Mouse (Mus musculus) heart, postnatal 0 days (tissue): ENCODE results near the gene Uroc1. TPM values are rescaled to one million over a fixed set of nuclear protein-coding genes. Genes with fewer than 3 reads are reported as not detected.
A peak's percentile ranks its signal among the peaks of the same experiment; 100 is the strongest.

Experiments
- ATAC-seq: fragments of 200-750 bp; cut with Nextera tagmentation; 2 replicates; pipeline ENCODE4 v1.8.0; 2017; ENCODE audit warnings: low read depth, moderate number of reproducible peaks, moderate library complexity; ENCODE audit not compliant: insufficient read depth
- DNase-seq: peaks from one replicate; pipeline ENCODE4 v3.0.0-alpha.2; 2016; ENCODE audit warnings: low spot score
- H3K27ac ChIP-seq: fragments of 300-500 bp; sonication (generic); 2 replicates; pipeline ENCODE4 v1.5.1; 2014; ENCODE audit warnings: low read depth, mild to moderate bottlenecking
- H3K27me3 ChIP-seq: fragments of 300-500 bp; sonication (generic); 2 replicates; pipeline ENCODE4 v1.6.1; 2014; ENCODE audit warnings: low read length, mixed read lengths; ENCODE audit not compliant: control insufficient read depth, insufficient read depth
- H3K36me3 ChIP-seq: fragments of 300-500 bp; sonication (generic); replicated peaks from 2 replicates; pipeline ENCODE4 v1.6.1; 2014; ENCODE audit warnings: low read length, mixed read lengths; ENCODE audit not compliant: control insufficient read depth, insufficient read depth
- H3K4me1 ChIP-seq: fragments of 300-500 bp; sonication (generic); 2 replicates; pipeline ENCODE4 v1.6.1; 2014; ENCODE audit warnings: antibody characterized with exemption; ENCODE audit not compliant: control insufficient read depth, insufficient read depth
- H3K4me2 ChIP-seq: fragments of 300-500 bp; sonication (generic); 2 replicates; pipeline ENCODE4 v1.6.1; 2014; ENCODE audit warnings: low read depth, mild to moderate bottlenecking, low read length, moderate library complexity
- H3K4me3 ChIP-seq: fragments of 300-500 bp; sonication (generic); 2 replicates; pipeline ENCODE4 v1.5.1; 2014; ENCODE audit warnings: low read depth, low read length
- H3K9ac ChIP-seq: fragments of 300-500 bp; sonication (generic); replicated peaks from 2 replicates; pipeline ENCODE4 v1.6.1; 2014; ENCODE audit warnings: low read depth, low read length, mixed read lengths
- H3K9me3 ChIP-seq: fragments of 300-500 bp; sonication (generic); replicated peaks from 2 replicates; pipeline ENCODE4 v1.6.1; 2016; ENCODE audit warnings: low read length; ENCODE audit not compliant: control insufficient read depth
- CTCF ChIP-seq: IDR thresholded peaks from 2 replicates; pipeline ENCODE4 v1.5.1; 2016; ENCODE audit warnings: antibody characterized with exemption, control low read depth, low read depth
- EP300 ChIP-seq: IDR thresholded peaks from 2 replicates; pipeline ENCODE4 v1.6.1; 2016; ENCODE audit warnings: antibody characterized with exemption, low read depth
- WGBS: fragments of 180-500 bp; shearing (Covaris S2); extraction: QIAGEN DNeasy Blood & Tissue Kit; methylation state at CpG from one replicate; pipeline ENCODE4 v1.1.7; 2014; 5-methylcytosine and 5-hydroxymethylcytosine counted together
- polyA plus RNA-seq: library from polyadenylated mRNA; unstranded; fragments of >200 nt; fragmentation: Nextera tagmentation; extraction: Ambion mirVana; gene quantifications from 2 replicates; pipeline ENCODE4 v1.2.1, GENCODE M21; 2015
- total RNA-seq: library from RNA; depleted of rRNA; stranded (reverse); fragments of >200 nt; gene quantifications from 2 replicates; pipeline ENCODE4 v1.2.3, GENCODE M21; 2014; ENCODE audit warnings: low replicate concordance

The Uroc1 gene
- total and polyA plus RNA-seq, 2 experiments from 2014 or later, result not detected

- Histone ChIP-seq H3K36me3 (peaks cover 26% of the 10 kb centered on the region), H3K27me3 (no peaks in the 10 kb centered on the region), H3K27ac (peak overlapping the region; percentile 79), H3K9ac (peak overlapping the region; percentile 80), H3K9me3 (no peaks in the 10 kb centered on the region), H3K4me3 (peak overlapping the region; percentile 93), H3K4me1 (peaks cover 21% of the 10 kb centered on the region), H3K4me2 (peak overlapping the region; percentile 100)
- TF ChIP-seq EP300 (no peak), CTCF (no peak)
- DNase-seq (peak; percentile 19), ATAC-seq (peak; percentile 62)
- under 1% methylated on average over 83 of the region's 98 CpGs for WGBS
These were observed 36.9 kb downstream of the Uroc1 start for GRCm38 (mm10) chr6:90369725-90370553.

DNA sequence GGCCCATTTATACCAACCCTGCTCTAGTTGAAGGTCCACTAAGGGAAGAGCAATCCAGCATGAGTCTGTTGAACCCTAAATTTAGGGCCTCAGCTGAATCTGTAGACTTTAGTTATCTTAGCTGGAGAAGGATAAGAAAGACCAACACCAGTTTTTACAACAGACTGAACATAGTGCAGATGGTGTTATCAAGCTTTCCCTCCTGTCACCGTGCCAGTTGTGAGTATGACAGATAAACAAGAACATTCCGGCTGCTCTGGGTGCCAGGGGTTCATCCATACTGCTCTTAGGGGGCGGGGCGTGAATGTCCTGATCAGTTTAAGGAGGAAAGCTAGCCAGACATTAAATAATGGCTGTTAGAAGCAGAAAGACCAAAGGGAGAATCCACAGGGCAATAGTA is 41.6 kb downstream of the Uroc1 start:
- 52% methylated on average over 4 of the region's 4 CpGs for WGBS
- Histone ChIP-seq H3K27ac (no peak overlapping the region), H3K4me1 (peaks cover 17% of the 10 kb centered on the region), H3K27me3 (no peaks in the 10 kb centered on the region), H3K9ac (no peak overlapping the region), H3K9me3 (no peaks in the 10 kb centered on the region), H3K36me3 (peaks cover 65% of the 10 kb centered on the region), H3K4me2 (no peak overlapping the region), H3K4me3 (no peak overlapping the region)
- DNase-seq (no peak), ATAC-seq (no peak)
- TF ChIP-seq CTCF, result no peak
- TF ChIP-seq EP300, result no peak

DNA sequence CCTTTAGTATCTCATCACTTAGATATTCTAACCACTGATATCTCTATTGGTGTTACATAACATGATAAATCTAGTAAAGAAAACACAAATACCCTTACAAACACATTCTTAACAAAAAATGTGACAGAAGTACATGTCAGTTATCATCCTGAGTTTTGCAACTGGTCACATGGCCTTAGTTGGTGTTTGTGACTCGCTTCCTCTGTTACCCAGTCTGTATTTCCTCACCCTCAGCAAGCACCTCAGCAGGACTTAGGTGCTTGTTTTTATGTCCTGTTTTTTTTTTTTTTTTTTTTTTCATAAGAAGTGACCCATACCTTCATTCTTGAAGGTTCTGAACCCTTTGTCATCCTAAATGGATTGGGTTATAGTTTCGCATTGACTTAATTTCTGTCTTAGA is 44.6 kb downstream of the Uroc1 start:
- Histone ChIP-seq H3K27ac (no peak overlapping the region), H3K9me3 (no peaks in the 10 kb centered on the region), H3K9ac (no peak overlapping the region), H3K36me3 (peaks cover 90% of the 10 kb centered on the region), H3K4me3 (no peak overlapping the region), H3K4me2 (no peak overlapping the region), H3K4me1 (no peaks in the 10 kb centered on the region), H3K27me3 (no peaks in the 10 kb centered on the region)
- ATAC-seq (no peak), DNase-seq (no peak)
- WGBS, result 95% methylated on average over 2 of the region's 2 CpGs
- no peak for TF ChIP-seq CTCF
- no peak for TF ChIP-seq EP300

DNA sequence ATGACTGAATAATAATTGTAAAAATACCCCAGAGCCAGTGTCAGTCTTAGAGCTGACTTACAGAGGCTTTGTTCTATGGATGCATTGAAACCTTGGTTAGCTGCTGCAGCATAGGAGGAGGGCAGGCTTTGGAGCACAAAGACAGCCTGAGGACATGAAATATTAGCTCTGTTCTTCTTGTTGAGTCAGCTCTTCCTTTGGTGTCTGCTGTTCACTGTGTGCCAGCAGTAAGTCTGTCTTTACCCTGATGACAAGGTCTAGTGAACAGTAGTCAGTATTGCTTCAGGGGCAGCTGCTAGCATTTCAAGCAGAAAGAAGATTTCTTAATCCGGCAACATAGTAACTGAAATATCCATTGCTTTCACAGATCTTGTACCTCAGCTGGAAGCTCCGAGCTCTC is 48.4 kb downstream of the Uroc1 start:
- TF ChIP-seq EP300 (no peak), CTCF (no peak)
- Histone ChIP-seq H3K27me3 (no peaks in the 10 kb centered on the region), H3K9me3 (no peaks in the 10 kb centered on the region), H3K36me3 (peaks cover 89% of the 10 kb centered on the region), H3K4me2 (no peak overlapping the region), H3K27ac (no peak overlapping the region), H3K9ac (no peak overlapping the region), H3K4me1 (no peaks in the 10 kb centered on the region), H3K4me3 (no peak overlapping the region)
- ATAC-seq, result no peak
- DNase-seq, result no peak
- WGBS, result 92% methylated on average over 2 of the region's 2 CpGs

GRCm38 (mm10) chr6:90390629-90391028 is 57.5 kb downstream of the Uroc1 start:
- no peaks in the 10 kb centered on the region for H3K4me1 ChIP-seq
- no peaks in the 10 kb centered on the region for H3K9me3 ChIP-seq
- H3K4me3 ChIP-seq, result no peak overlapping the region
- no peak overlapping the region for H3K27ac ChIP-seq
- H3K36me3 ChIP-seq, result peaks cover 73% of the 10 kb centered on the region
- no peak overlapping the region for H3K9ac ChIP-seq
- no peak for TF ChIP-seq EP300
- no peak for TF ChIP-seq CTCF
- no peaks in the 10 kb centered on the region for H3K27me3 ChIP-seq
- DNase-seq (no peak), ATAC-seq (no peak)
- WGBS, result 83% methylated on average over 4 of the region's 4 CpGs
- H3K4me2 ChIP-seq, result no peak overlapping the region

DNA sequence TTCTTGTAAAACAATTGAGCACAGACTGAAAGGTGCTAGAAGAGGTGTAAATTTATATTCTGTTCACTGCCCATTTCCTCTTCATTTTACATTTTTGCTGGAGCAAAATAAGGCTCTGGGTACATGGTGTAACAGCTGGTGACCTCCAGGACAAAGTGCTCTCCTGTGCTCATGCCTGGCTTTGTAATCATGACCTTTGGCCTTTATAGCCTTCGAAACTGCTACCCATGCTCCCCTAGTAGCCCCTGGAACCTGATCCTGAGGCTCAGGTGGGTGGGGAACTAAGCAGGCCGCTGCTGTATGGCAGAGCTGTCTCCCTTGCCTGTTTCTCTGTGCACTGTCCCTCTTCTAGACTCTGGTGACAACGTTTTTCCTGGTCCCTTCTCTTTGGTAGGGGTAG is 60.9 kb downstream of the Uroc1 start:
- no peak for TF ChIP-seq EP300
- TF ChIP-seq CTCF, result no peak
- 74% methylated on average over 3 of the region's 3 CpGs for WGBS

More for the DNA sequence above, 60.9 kb downstream of the Uroc1 start:
- ATAC-seq (no peak), DNase-seq (no peak)
- Histone ChIP-seq H3K9ac (no peak overlapping the region), H3K4me3 (no peak overlapping the region), H3K4me2 (no peak overlapping the region), H3K27me3 (no peaks in the 10 kb centered on the region), H3K27ac (no peak overlapping the region), H3K36me3 (peaks cover 69% of the 10 kb centered on the region), H3K9me3 (no peaks in the 10 kb centered on the region), H3K4me1 (no peaks in the 10 kb centered on the region)
